Mouse (Mus musculus): ENCODE measurements at regions not wholly inside any gene's neighbourhood (a gene's known extent, or its start where the extent isn't known, plus 50 kb on each side); places are given as distances from the start of the nearest gene placed in this dataset.

GRCm38 (mm10) chr10:43710886-43711256 lies 132.8 kb downstream of the Cd24a start:
- peak; percentile 76 for DNase-seq (ENCODE audit: low read depth, low spot score)

- no peak for DNase-seq (ENCODE audit: low read depth, low spot score)
Measured at GRCm38 (mm10) chr10:43712657-43713056, 134.6 kb downstream of the Cd24a start.

DNA sequence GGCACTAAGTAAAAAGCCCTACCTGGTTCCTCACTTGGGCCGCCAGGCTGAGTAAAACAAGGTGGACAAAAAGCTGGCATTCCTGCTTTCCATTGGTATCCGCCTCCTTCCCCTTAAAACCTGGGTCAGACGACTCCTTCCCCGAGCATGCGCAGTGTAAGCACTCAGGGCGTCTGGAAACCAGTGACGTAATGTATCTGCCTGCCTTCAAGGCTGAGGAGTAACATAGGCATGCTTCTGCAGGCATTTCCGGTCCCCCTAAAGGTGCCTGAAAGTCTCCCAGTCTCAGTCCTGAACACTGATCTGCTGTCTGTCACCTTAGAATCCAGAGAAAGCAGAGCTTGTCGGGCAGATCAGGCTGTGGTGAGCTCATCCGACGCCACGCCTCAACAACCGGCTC lies 140.7 kb downstream of the Cd24a start:
- DNase-seq (ENCODE audit: low read depth, low spot score) = no peak

GRCm38 (mm10) chr10:43721356-43721755 lies 143.3 kb downstream of the Cd24a start:
- no peak for DNase-seq (ENCODE audit: low read depth, low spot score)

GRCm38 (mm10) chr10:43722164-43722563 lies 144.1 kb downstream of the Cd24a start:
- DNase-seq (ENCODE audit: low read depth, low spot score) = no peak

DNA sequence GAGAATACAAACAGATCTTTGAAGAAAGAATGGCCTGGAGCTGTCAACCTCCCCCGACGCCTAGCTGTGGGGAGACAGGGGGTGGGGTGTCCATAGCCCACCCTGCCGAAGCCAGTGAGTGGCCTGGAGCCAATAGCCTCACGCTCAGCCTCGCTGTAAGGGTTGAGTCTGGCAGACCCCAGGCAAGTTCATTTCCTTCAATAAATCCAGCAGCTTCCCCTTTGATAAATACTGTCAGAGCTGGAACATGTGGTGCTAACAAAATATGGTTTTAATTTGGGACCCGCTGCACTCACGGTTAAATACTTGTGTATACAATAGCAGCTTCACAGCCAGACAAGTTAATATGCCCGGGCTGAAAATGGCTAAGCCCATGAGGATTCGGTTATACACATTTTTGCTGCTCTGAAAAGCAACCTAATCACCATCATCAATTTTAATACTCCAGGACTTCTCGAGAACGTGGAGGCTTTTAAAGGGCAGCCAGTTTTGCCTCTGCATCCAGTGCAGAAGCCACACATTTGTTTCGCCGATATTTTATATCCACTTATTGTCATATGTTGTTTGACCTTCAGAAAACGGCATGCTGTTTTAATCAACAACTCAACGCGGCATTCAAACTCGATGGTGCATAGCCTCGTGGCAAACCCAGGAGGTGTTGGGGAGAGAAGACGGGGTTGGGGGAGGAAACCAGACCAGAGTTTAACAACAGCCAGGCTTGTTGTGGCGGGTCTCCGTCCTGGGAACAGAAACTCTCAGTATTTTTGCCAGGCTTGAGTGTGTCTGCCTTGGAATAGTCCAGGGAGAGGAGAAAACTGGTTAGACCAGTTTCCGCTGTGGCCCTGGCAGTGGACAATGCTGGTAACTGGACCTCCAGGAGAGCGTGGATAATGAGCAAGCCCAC lies 144.9 kb downstream of the Cd24a start:
- no peak for DNase-seq (ENCODE audit: low read depth, low spot score)

- no peak for DNase-seq (ENCODE audit: low read depth, low spot score)
Measured at GRCm38 (mm10) chr10:43723615-43723937, 145.5 kb downstream of the Cd24a start.

DNA sequence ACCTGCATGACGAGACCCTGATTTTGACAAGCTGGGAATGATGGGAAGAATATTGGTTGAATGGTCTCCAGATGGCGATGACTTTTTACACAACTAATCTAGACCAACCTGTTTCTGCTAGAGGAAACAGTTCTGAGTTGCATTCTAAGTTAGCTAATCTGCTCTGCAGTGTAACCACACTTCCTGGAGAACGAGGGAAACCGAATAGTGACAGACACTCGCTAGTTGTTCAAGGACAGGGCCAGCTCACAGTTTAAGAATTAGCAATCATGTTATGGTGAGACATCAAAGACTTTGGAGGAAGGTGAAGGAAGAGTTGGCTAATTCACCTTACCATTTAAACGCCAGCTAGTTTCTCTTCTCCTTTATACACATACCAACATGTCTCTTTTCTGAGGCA lies 149.7 kb downstream of the Cd24a start:
- DNase-seq (ENCODE audit: low read depth, low spot score) = no peak

GRCm38 (mm10) chr10:43729184-43729583 lies 151.1 kb downstream of the Cd24a start:
- no peak for DNase-seq (ENCODE audit: low read depth, low spot score)

- DNase-seq (ENCODE audit: low read depth, low spot score) = no peak
Measured at GRCm38 (mm10) chr10:43733618-43734415, 155.7 kb downstream of the Cd24a start.

DNA sequence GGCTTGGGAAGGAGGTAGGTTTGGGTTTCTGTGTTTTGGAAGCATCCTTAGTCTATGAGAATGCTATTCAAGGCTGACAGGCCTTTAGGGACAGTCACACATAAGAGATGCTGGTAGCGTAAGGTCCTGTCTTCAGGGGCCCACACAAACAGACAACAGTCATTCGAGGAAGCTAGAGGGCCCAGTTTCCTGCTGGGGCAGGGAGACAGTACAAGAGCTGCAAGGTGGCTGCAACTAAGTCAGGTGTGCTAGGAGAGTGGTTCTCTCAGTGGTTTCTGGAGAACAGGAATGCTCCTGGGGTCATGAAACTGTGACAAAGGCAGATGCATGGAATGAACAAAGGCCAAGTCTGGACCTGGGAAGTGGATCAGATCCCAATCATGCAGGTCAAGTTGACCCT lies 161.1 kb downstream of the Cd24a start:
- no peak for DNase-seq (ENCODE audit: low read depth, low spot score)

GRCm38 (mm10) chr10:43739718-43740117 lies 161.6 kb downstream of the Cd24a start:
- DNase-seq (ENCODE audit: low read depth, low spot score) = no peak

DNA sequence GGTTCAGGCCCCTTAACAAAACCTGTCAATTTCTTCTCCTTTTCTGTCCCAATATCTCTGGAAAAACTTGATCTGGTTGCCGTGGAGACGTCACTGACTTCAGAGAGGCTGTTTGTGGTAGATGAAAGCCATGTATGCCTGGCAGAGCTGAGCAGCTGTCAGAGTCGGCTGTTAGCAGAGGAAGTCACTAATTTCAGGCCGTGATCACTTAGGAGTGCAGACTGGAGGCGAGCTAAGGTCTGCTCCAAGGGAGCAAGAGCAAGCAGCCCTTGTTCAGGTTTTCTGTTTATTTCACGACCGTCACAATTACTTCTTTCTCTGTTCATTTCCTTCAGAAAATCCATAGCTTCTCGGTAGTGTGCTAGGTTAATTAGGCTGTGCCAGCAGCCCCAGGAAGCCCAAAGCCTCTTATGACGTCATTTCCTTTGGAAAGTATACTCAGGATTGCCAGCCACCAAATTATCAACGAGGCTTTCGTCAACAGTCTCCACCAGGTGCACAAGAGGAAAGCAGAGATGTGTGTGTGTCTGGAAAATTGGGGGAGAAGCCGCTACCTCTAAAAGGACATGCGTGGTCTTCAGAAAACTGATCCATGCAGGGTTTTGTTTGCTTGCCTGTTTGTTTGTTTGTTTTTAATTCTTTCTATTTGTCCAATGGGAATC lies 161.2 kb downstream of the Qrsl1 start:
- DNase-seq (ENCODE audit: low read depth, low spot score) = no peak

- DNase-seq (ENCODE audit: low read depth, low spot score) = no peak
Measured at GRCm38 (mm10) chr10:43741361-43742084, 160.0 kb downstream of the Qrsl1 start.

DNA sequence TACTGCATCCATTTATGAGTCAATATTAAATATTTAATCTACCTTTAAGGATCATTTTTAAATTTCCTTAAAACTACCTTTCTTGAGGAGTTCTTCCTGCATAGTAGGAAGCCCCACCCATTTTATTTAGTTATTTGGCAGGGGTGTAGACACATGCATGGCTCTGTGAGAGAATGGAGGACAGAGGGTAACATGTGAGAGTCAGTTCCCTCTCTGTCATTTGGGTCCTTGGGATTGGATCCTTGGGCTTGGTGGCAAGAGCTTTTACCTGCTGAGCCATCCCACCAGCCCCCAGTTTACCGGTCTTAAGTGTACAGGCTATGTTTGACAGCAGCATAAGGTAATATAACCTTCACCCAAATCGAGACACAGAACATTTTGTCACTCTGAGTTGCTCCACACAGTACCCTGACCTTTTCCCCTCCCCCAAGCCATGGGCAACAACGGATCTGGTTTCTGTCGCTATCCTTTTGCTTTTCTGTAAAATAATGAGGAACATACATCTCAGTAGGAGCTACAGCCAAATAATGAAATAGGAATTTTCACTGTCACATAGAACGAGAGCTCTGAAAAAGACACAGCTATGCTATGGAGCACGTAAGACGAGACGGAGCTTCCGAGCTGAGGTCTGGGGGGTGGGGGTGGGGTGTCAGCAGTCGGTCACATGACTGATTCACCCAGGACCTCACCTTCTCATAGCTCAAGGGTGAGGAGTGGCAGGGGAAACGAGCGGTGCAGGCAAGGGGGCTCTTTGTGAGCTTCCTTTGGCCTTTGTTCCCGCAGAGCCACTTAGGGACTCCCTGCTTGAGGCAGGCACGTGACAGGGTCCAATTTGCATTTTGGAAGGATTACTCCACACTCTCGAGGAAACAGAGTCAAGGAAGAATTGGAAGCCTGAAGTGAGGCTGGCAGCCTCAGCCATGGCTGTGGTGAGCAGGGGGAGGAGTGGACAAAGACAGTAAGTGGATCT lies 159.2 kb downstream of the Qrsl1 start:
- DNase-seq (ENCODE audit: low read depth, low spot score) = no peak

- DNase-seq (ENCODE audit: low read depth, low spot score) = no peak
Measured at GRCm38 (mm10) chr10:43743188-43744120, 158.1 kb downstream of the Qrsl1 start.

DNA sequence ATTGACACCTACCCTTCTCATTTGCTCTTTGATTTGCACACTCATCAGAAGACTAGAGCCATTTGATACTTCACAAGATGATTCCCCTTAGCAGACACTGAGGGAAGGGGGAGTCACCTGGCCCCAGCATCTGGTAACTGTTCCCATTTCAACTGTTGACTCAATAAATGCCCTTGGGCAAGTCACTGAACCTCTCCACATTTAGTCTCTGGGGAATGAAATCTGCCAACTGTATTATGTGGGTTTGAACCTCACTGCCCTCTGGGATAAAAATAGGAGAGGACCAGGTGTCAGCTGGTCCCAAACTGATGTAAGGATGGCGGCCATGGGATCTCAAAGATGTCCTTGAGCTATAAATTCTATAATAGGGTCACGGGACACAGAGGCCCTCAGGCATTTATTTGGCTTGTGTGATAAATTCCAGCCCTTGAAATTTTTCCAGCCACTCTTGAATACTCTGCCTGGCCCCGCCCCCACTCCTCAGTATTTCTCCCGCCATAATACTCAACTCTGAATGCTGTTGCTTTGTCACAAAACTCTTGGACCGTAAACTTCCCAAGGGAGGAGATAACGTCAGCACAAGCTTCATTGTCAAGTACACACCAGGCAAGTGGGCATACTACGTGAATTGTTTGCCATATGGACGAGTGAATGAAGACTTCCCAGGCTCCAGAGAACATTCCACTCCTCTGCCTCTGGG lies 155.5 kb downstream of the Qrsl1 start:
- peak; percentile 64 for DNase-seq (ENCODE audit: low read depth, low spot score)

DNA sequence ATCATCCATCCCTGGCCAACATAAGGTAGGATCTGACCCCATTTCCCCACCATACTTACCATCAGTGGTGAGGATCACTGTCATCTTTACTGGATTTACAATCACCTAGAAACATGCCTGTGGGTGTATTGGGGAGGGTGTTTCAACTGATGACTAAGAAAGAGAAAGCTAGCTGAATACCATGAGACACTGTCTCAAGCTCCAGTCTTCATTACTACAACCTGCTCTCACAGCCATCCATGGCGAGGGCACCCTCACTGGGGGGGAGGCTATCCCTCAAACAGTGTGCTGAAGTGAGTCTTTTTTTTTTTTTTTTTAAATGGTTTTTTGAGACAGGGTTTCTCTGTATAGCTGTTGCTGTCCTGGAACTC lies 154.9 kb downstream of the Qrsl1 start:
- DNase-seq (ENCODE audit: low read depth, low spot score) = no peak

DNA sequence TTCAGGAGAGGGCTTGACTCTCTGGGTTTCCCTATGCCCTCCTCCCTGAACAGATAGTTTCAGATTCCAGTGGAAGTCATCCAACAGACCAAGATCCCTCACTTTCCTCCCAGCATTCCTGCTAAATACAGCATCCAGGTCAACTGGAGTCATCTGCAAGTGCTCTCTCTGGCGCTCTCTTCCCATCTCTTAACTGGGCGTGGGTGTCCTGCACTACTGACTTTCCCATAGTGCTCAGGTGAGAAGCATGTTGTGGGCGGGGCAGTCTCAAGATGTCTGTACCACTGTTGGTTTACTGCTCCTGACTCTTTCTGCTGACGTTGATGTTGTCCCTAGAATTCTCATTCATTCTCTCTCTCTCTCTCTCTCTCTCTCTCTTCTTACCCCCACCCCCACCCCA lies 154.0 kb downstream of the Qrsl1 start:
- no peak for DNase-seq (ENCODE audit: low read depth, low spot score)

Data from A20 (cell line).